Mouse (Mus musculus) regulatory T cell (primary cell): ENCODE results near the gene Necab3.

Source experiments
- in situ Hi-C: fragments of 300-600 bp; cut with MboI, MseI; formaldehyde crosslinking; loops from one replicate; pipeline ENCODE4 v1.15.1; 2025; ENCODE audit warnings: high pct_unique_total_duplicates

Gene Necab3

GRCm38 (mm10) chr2:154543567-154544347 is 14.9 kb downstream of the Necab3 start:
- in situ Hi-C loops: no loop called here

- in situ Hi-C loops: no loop called here
Measured at GRCm38 (mm10) chr2:154541630-154542029, 17.1 kb downstream of the Necab3 start.

DNA sequence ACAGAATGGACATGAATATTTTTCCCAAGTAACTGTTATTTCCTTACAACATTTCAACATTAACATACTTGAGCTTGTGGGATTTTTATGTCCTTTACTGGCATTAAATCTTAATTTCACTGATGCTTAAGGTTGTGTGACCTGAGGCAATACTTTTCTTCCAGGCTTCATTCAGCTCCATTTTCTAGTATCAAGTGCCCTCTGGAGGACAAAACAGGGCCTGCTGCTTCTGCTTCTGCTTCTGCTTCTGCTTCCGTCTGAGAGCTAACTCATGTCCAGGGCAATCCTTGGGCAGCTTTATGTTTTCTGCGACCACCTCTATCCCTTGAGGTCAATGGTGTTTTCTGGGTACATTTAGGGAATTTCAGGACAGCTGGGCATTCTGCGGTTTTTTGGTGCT is 19.0 kb downstream of the Necab3 start:
- in situ Hi-C loops: no loop called here

GRCm38 (mm10) chr2:154538710-154539109 is 20.0 kb downstream of the Necab3 start:
- in situ Hi-C loops: no loop called here

- in situ Hi-C loops: no loop called here
Measured at GRCm38 (mm10) chr2:154538310-154538709, 20.4 kb downstream of the Necab3 start.

GRCm38 (mm10) chr2:154534704-154535270 is 23.9 kb downstream of the Necab3 start:
- in situ Hi-C loops: no loop called here

DNA sequence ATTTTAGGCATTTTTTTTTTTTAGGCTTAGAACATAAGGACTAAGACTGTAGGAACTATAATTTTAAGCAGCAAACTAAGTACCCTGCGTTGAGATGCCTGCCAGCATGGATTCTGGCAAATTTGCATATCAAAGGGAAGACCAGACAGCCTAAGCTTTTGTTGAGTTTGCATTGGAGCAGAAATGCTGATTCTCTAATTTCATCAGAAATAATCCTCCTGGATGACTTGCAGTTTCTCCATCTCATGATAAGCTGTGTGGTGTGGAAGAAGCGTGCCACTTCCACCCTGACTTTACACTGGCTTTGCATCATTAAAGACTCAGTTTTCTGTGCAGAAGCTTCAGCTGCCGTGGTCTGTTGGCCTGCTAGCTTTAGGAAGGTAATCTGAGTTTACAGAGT is 25.8 kb downstream of the Necab3 start:
- in situ Hi-C loops: no loop called here

DNA sequence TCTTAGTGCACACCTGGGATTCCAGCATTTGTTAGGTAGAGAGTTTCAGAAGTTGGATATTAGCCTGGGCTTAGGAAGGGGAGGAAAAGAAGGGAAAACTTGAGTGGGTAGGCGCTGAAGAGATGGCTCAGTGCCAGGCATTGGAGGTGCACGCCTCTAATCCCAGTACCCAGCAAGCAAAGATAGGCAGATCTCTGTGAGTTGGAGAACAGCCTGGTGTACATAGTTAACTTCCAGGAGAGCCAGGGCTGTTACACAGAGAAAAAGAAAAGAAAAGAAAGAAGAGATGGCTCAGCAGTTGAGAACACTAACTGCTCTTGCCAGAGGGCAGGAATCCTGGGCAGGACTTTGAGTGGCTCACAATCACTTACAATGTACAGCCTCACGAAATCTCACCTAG is 32.2 kb downstream of the Necab3 start:
- in situ Hi-C loops: no loop called here

- in situ Hi-C loops: no loop called here
Measured at GRCm38 (mm10) chr2:154525285-154525684, 33.4 kb downstream of the Necab3 start.

DNA sequence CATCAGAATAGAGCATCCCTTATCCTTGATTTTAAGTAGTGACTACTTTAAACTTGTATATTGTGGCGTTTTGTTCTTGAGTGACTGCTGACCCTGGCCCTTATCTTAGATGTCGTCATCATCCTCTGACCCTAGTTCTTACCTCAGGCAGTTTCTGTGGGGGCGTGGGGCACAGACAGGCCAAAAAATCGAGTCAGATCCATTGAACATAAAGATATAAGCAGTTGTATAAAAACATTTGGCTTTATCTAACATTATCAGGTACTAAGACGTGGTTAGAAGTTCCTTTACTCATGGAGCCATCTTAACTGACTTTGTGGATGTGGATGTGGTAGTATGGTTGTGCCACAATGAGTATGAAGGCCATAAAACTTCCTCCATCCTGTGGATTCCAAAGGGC is 36.4 kb downstream of the Necab3 start:
- in situ Hi-C loops: loop anchor here (5.0 kb wide), 1 partner anchor 80 kb away; no protein-coding TSS in a partner anchor

DNA sequence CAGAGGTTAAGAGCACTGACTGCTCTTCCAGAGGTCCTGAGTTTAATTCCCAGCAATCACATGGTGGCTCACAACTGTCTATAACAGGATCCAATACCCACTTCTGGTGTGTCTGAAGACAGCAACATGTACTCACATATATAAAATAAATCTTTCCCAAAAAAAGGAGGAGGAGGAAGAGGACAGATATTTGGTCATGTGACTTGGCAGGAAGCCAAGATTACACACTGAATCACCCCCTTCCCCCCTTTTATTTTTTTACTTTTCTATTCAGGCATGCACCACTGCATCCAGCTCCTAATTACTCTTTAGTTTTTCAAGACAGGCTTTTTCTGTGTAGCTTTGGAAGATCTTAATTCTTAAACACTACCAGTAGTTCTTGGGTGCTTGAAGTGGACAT is 37.2 kb downstream of the Necab3 start:
- in situ Hi-C loops: loop anchor here (5.0 kb wide), 1 partner anchor 79 kb away; no protein-coding TSS in a partner anchor

- in situ Hi-C loops: no loop called here
Measured at GRCm38 (mm10) chr2:154517424-154517823, 41.3 kb downstream of the Necab3 start.

DNA sequence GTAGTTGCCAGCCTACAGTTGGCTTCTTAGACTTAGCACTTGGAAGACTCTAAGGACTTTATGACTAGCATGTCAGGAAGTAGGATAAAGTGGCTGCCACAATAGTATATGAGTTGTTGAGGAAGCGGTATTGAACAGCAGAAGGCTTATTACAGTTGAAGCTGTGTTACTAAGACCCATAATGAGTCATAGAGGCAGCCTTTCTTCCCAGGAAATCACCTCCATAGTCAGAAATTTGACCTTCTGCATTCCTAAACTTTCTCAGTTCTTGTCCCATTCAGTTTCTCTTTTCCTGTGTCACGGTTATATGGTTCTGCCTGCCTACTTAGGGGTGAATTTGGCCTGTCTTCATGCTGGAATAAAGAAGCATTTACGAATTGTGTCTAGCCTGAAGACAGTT is 41.7 kb downstream of the Necab3 start:
- in situ Hi-C loops: no loop called here

GRCm38 (mm10) chr2:154510141-154510540 is 48.5 kb downstream of the Necab3 start:
- in situ Hi-C loops: no loop called here

- in situ Hi-C loops: no loop called here
Measured at GRCm38 (mm10) chr2:154508450-154508849, 50.2 kb downstream of the Necab3 start.

- in situ Hi-C loops: no loop called here
Measured at GRCm38 (mm10) chr2:154507566-154508283, 51.0 kb downstream of the Necab3 start.

DNA sequence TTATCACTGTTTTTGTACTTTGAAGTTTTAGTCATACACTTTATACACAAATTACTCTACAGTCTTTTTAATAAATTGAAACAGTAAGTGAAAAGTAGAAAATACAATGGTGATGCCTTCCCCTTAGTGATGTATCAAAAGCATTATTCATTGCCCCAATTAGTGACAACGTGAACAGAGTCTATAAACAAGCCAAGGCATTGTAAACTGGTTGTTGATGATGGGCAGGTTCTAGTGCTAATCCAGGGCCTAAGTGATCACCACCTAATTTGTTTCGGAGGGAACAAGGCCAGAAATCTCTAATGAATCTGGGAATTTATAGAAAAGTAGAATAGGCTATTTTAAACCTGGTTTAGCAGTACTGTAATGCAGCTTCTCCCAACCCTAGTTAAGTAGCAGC is 51.6 kb downstream of the Necab3 start:
- in situ Hi-C loops: no loop called here

DNA sequence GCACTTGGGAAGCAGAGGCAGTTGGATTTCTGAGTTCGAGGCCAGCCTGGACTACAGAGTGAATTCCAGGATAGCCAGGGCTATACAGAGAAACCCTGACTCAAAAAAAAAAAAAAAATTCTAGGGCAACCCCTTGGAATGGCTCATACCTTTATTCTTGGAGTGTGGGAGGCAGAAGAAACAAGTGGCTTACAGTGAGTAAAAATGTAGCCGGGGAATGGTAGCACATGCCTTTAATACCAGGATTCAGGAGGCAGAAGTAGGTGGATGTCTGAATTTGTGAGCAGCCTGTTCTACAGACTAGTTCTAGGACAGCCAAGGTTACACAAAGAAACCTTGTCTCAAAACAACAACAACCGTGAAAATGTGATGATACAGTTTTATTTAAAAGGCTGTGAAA is 57.9 kb downstream of the Necab3 start:
- in situ Hi-C loops: no loop called here

DNA sequence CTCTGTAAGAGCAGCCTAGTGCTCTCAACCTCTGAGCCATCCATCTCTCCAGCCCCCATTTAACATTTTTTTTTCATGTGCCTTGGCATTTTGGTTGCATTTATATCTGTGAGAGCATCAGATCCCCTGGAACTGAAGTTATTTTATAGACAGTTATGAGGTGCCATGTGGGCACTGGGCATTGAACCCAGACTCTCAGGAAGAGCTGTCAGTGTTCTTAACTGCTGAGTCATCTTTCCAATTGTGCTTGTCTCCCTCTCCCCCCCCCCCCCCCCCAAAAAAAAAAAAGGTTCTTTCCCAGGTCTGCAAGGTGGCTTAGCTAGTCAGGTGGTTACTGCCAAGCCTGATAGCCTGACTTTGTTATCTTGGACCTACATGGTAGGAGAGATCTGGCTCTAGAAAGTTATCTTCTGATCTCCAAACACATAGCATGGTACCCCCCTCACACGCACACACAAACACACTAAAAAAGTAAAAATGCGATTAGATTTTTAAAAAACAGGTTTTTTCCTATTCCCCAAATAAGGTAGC is 58.9 kb downstream of the Necab3 start:
- in situ Hi-C loops: no loop called here

GRCm38 (mm10) chr2:154498571-154498970 is 60.1 kb downstream of the Necab3 start:
- in situ Hi-C loops: no loop called here

DNA sequence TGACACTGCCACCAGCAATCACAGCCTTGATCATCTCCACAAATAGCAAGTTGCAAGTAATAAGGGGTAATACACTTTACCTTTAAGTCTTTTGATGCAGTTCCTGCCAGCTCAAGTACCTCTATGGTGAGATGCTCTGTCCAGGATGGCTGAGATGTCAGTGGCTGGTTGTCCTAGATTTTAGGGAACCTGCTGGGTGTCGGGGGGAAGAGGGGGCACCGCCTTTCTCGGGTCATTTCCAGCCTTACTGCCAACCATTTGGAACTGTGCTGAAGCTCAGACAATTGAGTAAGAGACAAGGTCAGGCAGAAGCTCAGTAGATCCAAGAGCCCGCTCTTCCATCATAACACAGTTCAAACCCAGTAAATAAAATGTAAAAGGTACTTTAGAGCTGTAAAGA is 63.7 kb downstream of the Necab3 start:
- in situ Hi-C loops: no loop called here
